Mouse (Mus musculus) spleen, adult 2 months (tissue): Measurements from ENCODE around the gene Zmiz1. TPM values are rescaled to one million over a fixed set of nuclear protein-coding genes. Genes with fewer than 3 reads are reported as not detected.

ENCODE experiments used
- DNase-seq, 2 experiments: peaks; one replicate each; pipeline versions ENCODE4 v3.0.0 to v3.0.0-alpha.2; 2012 to 2021; ENCODE audit warnings: low spot score in 2 of 2, low read depth in 1 of 2
- H3K27ac ChIP-seq: fragments of 200-500 bp; 2 replicates; pipeline ENCODE4 v1.5.1; 2012; ENCODE audit warnings: low read length, inconsistent platforms; ENCODE audit not compliant: insufficient read depth
- H3K27me3 ChIP-seq: fragments of 200-500 bp; 2 replicates; pipeline ENCODE4 v1.6.1; 2012; ENCODE audit warnings: mild to moderate bottlenecking, moderate library complexity, low read length, inconsistent platforms; ENCODE audit not compliant: control insufficient read depth, insufficient read depth
- H3K36me3 ChIP-seq: fragments of 200-500 bp; 2 replicates; pipeline ENCODE4 v1.6.1; 2012; ENCODE audit warnings: mild to moderate bottlenecking, low read length, inconsistent platforms; ENCODE audit not compliant: control insufficient read depth, insufficient read depth
- H3K4me1 ChIP-seq: fragments of 200-500 bp; 2 replicates; pipeline ENCODE4 v1.6.1; 2011; ENCODE audit warnings: inconsistent platforms; ENCODE audit not compliant: control insufficient read depth, insufficient read depth, insufficient read length
- H3K4me3 ChIP-seq: fragments of 200-500 bp; 2 replicates; pipeline ENCODE4 v1.5.1; 2011; ENCODE audit warnings: mild to moderate bottlenecking, inconsistent platforms; ENCODE audit not compliant: insufficient read depth, insufficient read length; ENCODE audit errors: extremely low read depth
- CTCF ChIP-seq: fragments of 200-500 bp; IDR thresholded peaks from 2 replicates; pipeline ENCODE4 v1.5.1; 2011; ENCODE audit warnings: mild to moderate bottlenecking, inconsistent platforms; ENCODE audit not compliant: insufficient read depth, insufficient read length, insufficient replicate concordance; ENCODE audit errors: extremely low read depth
- POLR2A ChIP-seq: fragments of 200-500 bp; IDR thresholded peaks from 2 replicates; pipeline ENCODE4 v1.6.1; 2011; ENCODE audit warnings: low read depth, low read length, inconsistent platforms
- whole genome bisulfite sequencing: fragments of 180-500 bp; shearing (Covaris S2); methylation state at CpG from one replicate; pipeline ENCODE4 v1.1.7; 2018; 5-methylcytosine and 5-hydroxymethylcytosine counted together
- polyA plus RNA-seq: library from polyadenylated mRNA; depleted of rRNA; stranded (reverse); fragments of >200 nt; gene quantifications from 2 replicates; pipeline ENCODE4 v1.2.3, GENCODE M21; 2012; rRNA removed

The Zmiz1 gene
- 48.1 and 48.5 TPM in 2 replicates for polyA plus RNA-seq

DNA sequence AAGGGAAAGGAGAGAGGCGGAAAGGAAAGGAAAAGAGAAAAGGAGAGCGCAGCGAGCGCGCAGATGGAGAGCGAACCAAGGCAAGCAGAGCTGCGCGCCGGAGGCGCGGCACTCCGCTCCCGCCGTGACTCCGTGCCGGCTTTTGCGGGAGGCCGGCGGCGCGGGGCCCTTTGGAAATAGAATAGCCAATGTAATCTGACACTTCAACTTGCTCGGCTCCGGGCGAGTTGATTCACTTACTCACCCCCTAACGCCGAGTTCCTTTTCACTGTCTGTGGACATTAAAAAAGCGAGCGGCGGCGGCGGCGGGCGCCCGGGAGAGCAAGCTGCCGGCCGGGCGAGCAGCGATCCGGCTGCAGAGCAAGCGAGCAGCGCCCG, at the start of gene Zmiz1:
TSS of gene Zmiz1 (plus strand) at position 170 of the 378 bp plus-strand sequence.
- H3K4me3 ChIP-seq, result peak within 1 kb of the TSS; percentile 92
- H3K27ac ChIP-seq, result peak within 1 kb of the TSS; percentile 93
- peak; percentile 63 to 80 for DNase-seq
- WGBS, result under 1% methylated on average over 42 of the region's 42 CpGs
- no peaks in the 10 kb centered on the region for H3K36me3 ChIP-seq
- no peaks in the 10 kb centered on the region for H3K27me3 ChIP-seq
- TF ChIP-seq CTCF (no peak), POLR2A (peak; percentile 54; the same call in 1 of the 2 replicates)
- peaks cover 22% of the 10 kb centered on the region; the same call in 1 of the 2 replicates for H3K4me1 ChIP-seq

DNA sequence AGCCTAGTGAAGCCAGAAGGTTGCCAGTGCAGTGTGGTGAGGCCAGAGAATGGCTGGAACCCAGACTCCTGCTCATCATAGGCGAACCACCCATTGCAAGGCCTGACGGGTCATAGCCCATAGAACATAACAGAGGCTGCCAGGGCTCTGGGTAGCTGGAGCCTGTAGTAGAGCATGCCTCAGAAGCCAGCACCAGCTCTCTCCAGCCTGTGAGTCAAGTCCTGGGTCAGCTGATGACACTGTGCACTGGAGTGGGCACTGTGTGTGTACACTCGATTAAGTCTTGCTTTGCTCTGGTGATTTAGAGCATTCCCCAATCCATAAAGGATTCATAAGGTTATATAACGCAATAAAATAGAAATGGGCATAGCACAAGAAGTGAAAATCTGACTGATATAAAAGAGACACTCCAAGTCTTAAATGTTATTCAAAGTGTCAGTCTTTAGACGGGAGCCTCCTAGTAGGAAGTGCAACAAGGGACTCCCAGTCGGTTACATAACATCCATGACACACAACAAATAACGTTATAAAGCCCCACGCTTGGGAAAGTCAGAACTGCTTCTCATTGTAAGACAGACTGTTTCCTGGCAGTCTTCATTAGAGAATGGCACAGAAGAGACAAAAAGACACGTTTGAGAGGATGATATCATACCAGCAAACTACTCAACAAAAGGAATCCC, 47.0 kb upstream of the Zmiz1 start:
- Histone ChIP-seq H3K4me3 (no peak overlapping the region), H3K27me3 (no peaks in the 10 kb centered on the region), H3K27ac (no peak overlapping the region), H3K36me3 (no peaks in the 10 kb centered on the region), H3K4me1 (peaks cover 4% of the 10 kb centered on the region; the same call in 1 of the 2 replicates)
- no peak for DNase-seq
- TF ChIP-seq POLR2A (no peak), CTCF (no peak)
- 84% methylated on average over 9 of the region's 9 CpGs for WGBS

DNA sequence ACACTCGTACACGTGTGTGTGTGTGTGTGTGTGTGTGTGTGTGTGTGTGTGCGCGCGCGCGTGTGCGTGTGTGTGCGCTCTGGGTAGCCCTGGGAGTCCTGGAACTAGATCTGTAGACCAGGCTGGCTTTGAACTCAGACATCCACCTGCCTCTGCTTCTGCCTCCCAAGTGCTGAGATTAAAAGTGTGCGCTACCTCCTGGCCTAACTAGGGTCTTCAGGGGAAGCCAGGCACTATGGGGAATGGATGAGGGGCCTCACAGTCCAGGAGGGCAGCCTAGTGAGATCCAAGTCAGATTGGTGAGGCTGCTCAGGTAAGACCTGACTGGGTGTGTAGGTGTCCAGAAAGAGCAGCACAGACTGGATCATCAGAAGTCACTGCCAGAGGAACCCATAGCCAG, 46.2 kb upstream of the Zmiz1 start:
- TF ChIP-seq CTCF (no peak), POLR2A (no peak)
- no peaks in the 10 kb centered on the region for H3K36me3 ChIP-seq
- no peak overlapping the region for H3K4me3 ChIP-seq
- WGBS, result 96% methylated on average over 10 of the region's 10 CpGs
- no peaks in the 10 kb centered on the region for H3K27me3 ChIP-seq
- H3K27ac ChIP-seq, result no peak overlapping the region
- no peak for DNase-seq
- peaks cover 4% of the 10 kb centered on the region; the same call in 1 of the 2 replicates for H3K4me1 ChIP-seq

DNA sequence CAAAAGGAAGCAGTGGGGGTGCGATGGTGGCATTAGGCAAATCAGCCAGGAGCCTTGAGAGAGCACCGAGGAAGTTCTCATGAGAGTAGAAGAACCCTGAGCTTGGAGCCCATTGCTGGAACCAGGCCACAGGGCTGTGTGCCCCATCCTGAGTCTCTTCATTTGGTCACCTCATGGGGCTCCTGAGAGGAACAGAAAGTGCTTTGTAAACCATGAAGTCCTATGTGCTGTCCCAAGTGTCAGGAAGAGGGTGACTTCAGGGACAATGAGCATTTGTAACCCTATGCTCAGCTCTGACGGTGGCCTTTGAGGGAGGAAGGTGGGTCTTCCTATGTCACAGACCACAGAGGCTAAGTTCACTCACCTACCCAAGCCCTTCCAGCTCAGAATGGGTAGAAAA, 45.5 kb upstream of the Zmiz1 start:
- no peak for DNase-seq
- Histone ChIP-seq H3K36me3 (no peaks in the 10 kb centered on the region), H3K4me1 (peaks cover 4% of the 10 kb centered on the region; the same call in 1 of the 2 replicates), H3K4me3 (no peak overlapping the region), H3K27me3 (no peaks in the 10 kb centered on the region), H3K27ac (no peak overlapping the region)
- WGBS, result 42% methylated on average over 3 of the region's 3 CpGs
- TF ChIP-seq CTCF (no peak), POLR2A (no peak)

DNA sequence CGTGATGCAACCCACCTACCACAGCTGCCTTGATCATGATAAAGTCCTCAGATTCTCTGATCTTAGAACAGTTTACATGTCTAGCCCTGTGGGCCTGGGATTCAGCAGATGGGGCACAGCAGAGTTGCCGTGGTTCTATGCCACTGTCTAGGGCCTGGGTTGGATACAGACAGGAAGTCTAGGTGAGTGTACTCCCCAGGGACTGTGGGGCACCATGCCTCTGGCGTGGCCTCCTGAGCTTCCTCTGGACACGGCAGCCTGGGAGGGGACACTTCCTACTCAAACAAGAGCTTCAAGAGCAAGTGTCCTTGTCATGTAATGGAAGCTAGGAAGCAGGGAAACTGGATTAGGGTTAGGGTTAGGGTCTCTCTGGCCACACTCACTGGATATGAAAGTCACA, 44.9 kb upstream of the Zmiz1 start:
- no peaks in the 10 kb centered on the region for H3K27me3 ChIP-seq
- no peak overlapping the region for H3K4me3 ChIP-seq
- peaks cover 4% of the 10 kb centered on the region; the same call in 1 of the 2 replicates for H3K4me1 ChIP-seq
- 27% methylated on average over 4 of the region's 4 CpGs for WGBS
- TF ChIP-seq CTCF, result no peak
- TF ChIP-seq POLR2A, result no peak
- DNase-seq, result no peak
- no peaks in the 10 kb centered on the region for H3K36me3 ChIP-seq
- H3K27ac ChIP-seq, result no peak overlapping the region

DNA sequence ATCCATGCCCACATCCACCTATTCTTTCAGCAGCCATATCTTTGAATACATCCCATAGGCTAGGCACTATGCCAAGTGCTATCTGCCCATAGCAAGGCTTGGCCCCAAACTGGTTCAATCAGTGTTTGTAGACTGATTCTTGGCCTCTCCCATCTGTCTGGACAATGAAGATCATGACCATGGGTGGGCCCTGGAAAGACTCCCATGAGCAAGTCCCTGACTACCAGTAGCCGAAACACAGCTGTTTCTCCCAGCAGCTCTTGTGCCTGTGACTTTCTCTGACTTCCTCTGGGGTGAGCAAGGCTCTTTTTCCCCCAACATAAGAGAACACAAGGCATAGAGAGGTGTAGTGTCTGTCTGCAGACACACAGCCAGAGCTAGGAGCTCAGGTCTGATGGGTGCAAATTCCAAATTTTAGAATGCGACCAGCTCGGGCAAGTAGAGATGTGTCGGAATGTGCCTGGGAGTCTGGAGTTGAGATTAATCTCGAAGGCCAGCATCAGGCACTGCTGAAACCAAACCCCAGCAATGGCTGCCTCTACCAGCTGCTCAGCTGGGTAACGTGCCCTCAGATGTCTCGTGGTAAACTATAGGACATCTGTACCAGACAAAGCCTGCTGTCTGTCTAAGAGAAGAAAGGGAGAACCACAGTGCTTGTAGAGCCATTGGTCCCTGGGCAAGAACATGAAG, 38.8 kb upstream of the Zmiz1 start:
- Histone ChIP-seq H3K36me3 (no peaks in the 10 kb centered on the region), H3K4me1 (no peaks in the 10 kb centered on the region; the same call in 1 of the 2 replicates), H3K4me3 (no peak overlapping the region), H3K27me3 (no peaks in the 10 kb centered on the region), H3K27ac (no peak overlapping the region)
- DNase-seq, result no peak
- no peak for TF ChIP-seq CTCF
- no peak for TF ChIP-seq POLR2A
- WGBS, result 76% methylated on average over 7 of the region's 7 CpGs
